Mouse (Mus musculus) mouse trophoblast stem cell (cell line): ENCODE results near the gene Tiam1.

Source experiments
- in situ Hi-C, 2 experiments: fragments of 300-500 bp; cut with MseI, MboI; formaldehyde crosslinking; loops; 2 replicates in 1 of 2; 3 replicates in 1 of 2; pipeline ENCODE4 v1.15.1; 2025

Tiam1 gene

GRCm38 (mm10) chr16:89799772-89800171 is 343.8 kb downstream of the Tiam1 start:
- in situ Hi-C loops, result no loop called here

- in situ Hi-C loops, result no loop called here
Observed at GRCm38 (mm10) chr16:89796566-89796965, 347.0 kb downstream of the Tiam1 start.

- in situ Hi-C loops, result no loop called here
Observed at GRCm38 (mm10) chr16:89789792-89790434, 353.7 kb downstream of the Tiam1 start.

- in situ Hi-C loops, result no loop called here
Observed at GRCm38 (mm10) chr16:89785795-89786194, 357.8 kb downstream of the Tiam1 start.

- in situ Hi-C loops, result loop anchor here (5.0 kb wide), 1 partner anchor 53 kb away; no protein-coding TSS in a partner anchor
Observed at GRCm38 (mm10) chr16:89779705-89780104, 363.9 kb downstream of the Tiam1 start.

- in situ Hi-C loops, result loop anchor here (5.0 kb wide), 1 partner anchor 55 kb away; no protein-coding TSS in a partner anchor
Observed at GRCm38 (mm10) chr16:89777450-89777849, 366.1 kb downstream of the Tiam1 start.

GRCm38 (mm10) chr16:89774553-89774913 is 369.0 kb downstream of the Tiam1 start:
- in situ Hi-C loops, result loop anchor here in 1 of 2 experiments (25.0 kb wide), 1 partner anchor 237 kb away; no protein-coding TSS in a partner anchor

- in situ Hi-C loops, result loop anchor here in 1 of 2 experiments (25.0 kb wide), 1 partner anchor 237 kb away; no protein-coding TSS in a partner anchor
Observed at GRCm38 (mm10) chr16:89773657-89774552, 369.7 kb downstream of the Tiam1 start.

- in situ Hi-C loops, result loop anchor here in 1 of 2 experiments (25.0 kb wide), 1 partner anchor 229 kb away; no protein-coding TSS in a partner anchor
Observed at GRCm38 (mm10) chr16:89765919-89766318, 377.6 kb downstream of the Tiam1 start.

- in situ Hi-C loops, result loop anchor here in 1 of 2 experiments (25.0 kb wide), 1 partner anchor 228 kb away; no protein-coding TSS in a partner anchor
Observed at GRCm38 (mm10) chr16:89765470-89765869, 378.1 kb downstream of the Tiam1 start.

- in situ Hi-C loops, result loop anchor here in 1 of 2 experiments (25.0 kb wide), 1 partner anchor 227 kb away; no protein-coding TSS in a partner anchor
Observed at GRCm38 (mm10) chr16:89763812-89764211, 379.8 kb downstream of the Tiam1 start.

GRCm38 (mm10) chr16:89762523-89762922 is 381.0 kb downstream of the Tiam1 start:
- in situ Hi-C loops, result loop anchor here in 1 of 2 experiments (25.0 kb wide), 1 partner anchor 225 kb away; no protein-coding TSS in a partner anchor

- in situ Hi-C loops, result loop anchor here in 1 of 2 experiments (25.0 kb wide), 1 partner anchor 225 kb away; no protein-coding TSS in a partner anchor
Observed at GRCm38 (mm10) chr16:89762096-89762495, 381.5 kb downstream of the Tiam1 start.

GRCm38 (mm10) chr16:89757384-89757783 is 386.2 kb downstream of the Tiam1 start:
- in situ Hi-C loops, result loop anchor here (10.0 to 25.0 kb wide), 2 partner anchors 220 to 223 kb away; no protein-coding TSS in a partner anchor

- in situ Hi-C loops, result loop anchor here (10.0 to 25.0 kb wide), 2 partner anchors 217 to 220 kb away; no protein-coding TSS in a partner anchor
Observed at GRCm38 (mm10) chr16:89754709-89755108, 388.9 kb downstream of the Tiam1 start.

- in situ Hi-C loops, result no loop called here
Observed at GRCm38 (mm10) chr16:89747864-89748263, 395.7 kb downstream of the Tiam1 start.

GRCm38 (mm10) chr16:89739559-89739958 is 404.0 kb downstream of the Tiam1 start:
- in situ Hi-C loops, result no loop called here

- in situ Hi-C loops, result no loop called here
Observed at GRCm38 (mm10) chr16:89738963-89739362, 404.6 kb downstream of the Tiam1 start.
